Mouse (Mus musculus) limb, embryonic 12.5 days (tissue): ENCODE results near the gene Trim9. TPM values are rescaled to one million over a fixed set of nuclear protein-coding genes. Genes with fewer than 3 reads are reported as not detected.
A peak's percentile ranks its signal among the peaks of the same experiment; 100 is the strongest.

Experiments
- ATAC-seq: fragments of 200-750 bp; cut with Nextera tagmentation; 2 replicates; pipeline ENCODE4 v1.8.0; 2017; ENCODE audit warnings: low read depth, moderate TSS enrichment; ENCODE audit not compliant: insufficient number of reproducible peaks, insufficient read depth, low FRiP score, low TSS enrichment
- H3K27ac ChIP-seq: fragments of 300-500 bp; sonication (generic); 2 replicates; pipeline ENCODE4 v1.5.1; 2016; ENCODE audit warnings: mild to moderate bottlenecking, moderate library complexity
- H3K27me3 ChIP-seq: fragments of 300-500 bp; sonication (generic); 2 replicates; pipeline ENCODE4 v1.6.1; 2016; ENCODE audit warnings: mild to moderate bottlenecking, moderate library complexity
- H3K36me3 ChIP-seq: fragments of 300-500 bp; sonication (generic); 2 replicates; pipeline ENCODE4 v1.6.1; 2016; ENCODE audit warnings: mild to moderate bottlenecking, moderate library complexity
- H3K4me1 ChIP-seq: fragments of 300-500 bp; sonication (generic); replicated peaks from 2 replicates; pipeline ENCODE4 v1.6.1; 2016
- H3K4me2 ChIP-seq: fragments of 300-500 bp; sonication (generic); 2 replicates; pipeline ENCODE4 v1.6.1; 2016; ENCODE audit warnings: mild to moderate bottlenecking, moderate library complexity
- H3K4me3 ChIP-seq: fragments of 300-500 bp; sonication (generic); replicated peaks from 2 replicates; pipeline ENCODE4 v1.5.1; 2016; ENCODE audit warnings: mild to moderate bottlenecking
- H3K9ac ChIP-seq: fragments of 300-500 bp; sonication (generic); replicated peaks from 2 replicates; pipeline ENCODE4 v1.6.1; 2016; ENCODE audit warnings: mild to moderate bottlenecking, moderate library complexity
- H3K9me3 ChIP-seq: fragments of 300-500 bp; sonication (generic); 2 replicates; pipeline ENCODE4 v1.6.1; 2016; ENCODE audit warnings: mild to moderate bottlenecking, moderate library complexity
- WGBS: fragments of 180-500 bp; shearing (Covaris S2); methylation state at CpG from one replicate; pipeline ENCODE4 v1.1.7; 2016; 5-methylcytosine and 5-hydroxymethylcytosine counted together
- polyA plus RNA-seq: library from polyadenylated mRNA; unstranded; fragments of >200 nt; fragmentation: Nextera tagmentation; extraction: Ambion mirVana; gene quantifications from 2 replicates; pipeline ENCODE4 v1.2.1, GENCODE M21; 2016

Gene Trim9
- polyA plus RNA-seq, 1 experiment from 2014 or later: 0.90 TPM

GRCm38 (mm10) chr12:70354926-70355325, 7.5 kb upstream of the Trim9 start:
- Histone ChIP-seq H3K36me3 (no peaks in the 10 kb centered on the region), H3K27me3 (no peaks in the 10 kb centered on the region), H3K4me3 (no peak overlapping the region), H3K9ac (no peak overlapping the region), H3K9me3 (no peaks in the 10 kb centered on the region), H3K27ac (no peak overlapping the region), H3K4me1 (no peaks in the 10 kb centered on the region), H3K4me2 (no peak overlapping the region)
- 77% methylated on average over 8 of the region's 8 CpGs for WGBS
- ATAC-seq: no peak

- no peak overlapping the region for H3K9ac ChIP-seq
- no peak overlapping the region for H3K27ac ChIP-seq
- H3K4me1 ChIP-seq: peaks cover 17% of the 10 kb centered on the region
- 81% methylated on average over 4 of the region's 4 CpGs for WGBS
- no peak for ATAC-seq
- H3K9me3 ChIP-seq: no peaks in the 10 kb centered on the region
- H3K36me3 ChIP-seq: no peaks in the 10 kb centered on the region
- no peak overlapping the region for H3K4me2 ChIP-seq
- no peak overlapping the region for H3K4me3 ChIP-seq
- H3K27me3 ChIP-seq: peaks cover 21% of the 10 kb centered on the region
Observed at GRCm38 (mm10) chr12:70350490-70350889, 3.1 kb upstream of the Trim9 start.

- Histone ChIP-seq H3K27me3 (peaks cover 28% of the 10 kb centered on the region), H3K4me1 (peaks cover 17% of the 10 kb centered on the region), H3K9me3 (no peaks in the 10 kb centered on the region), H3K9ac (no peak overlapping the region), H3K36me3 (no peaks in the 10 kb centered on the region), H3K4me3 (no peak overlapping the region), H3K4me2 (no peak overlapping the region), H3K27ac (no peak overlapping the region)
- no peak for ATAC-seq
- WGBS: 78% methylated on average over 6 of the region's 6 CpGs
Observed at GRCm38 (mm10) chr12:70349788-70350187, 2.4 kb upstream of the Trim9 start.

GRCm38 (mm10) chr12:70348026-70348425, 612 bp upstream of the Trim9 start:
- Histone ChIP-seq H3K27ac (no peak overlapping the region; the same call in 1 of the 2 replicates), H3K9ac (peak overlapping the region; percentile 61)

GRCm38 (mm10) chr12:70346139-70347026, 1.0 kb downstream of the Trim9 start:
- Histone ChIP-seq H3K4me1 (peaks cover 17% of the 10 kb centered on the region), H3K9me3 (no peaks in the 10 kb centered on the region), H3K4me2 (peak overlapping the region; percentile 89), H3K36me3 (no peaks in the 10 kb centered on the region), H3K9ac (no peak overlapping the region; the same call in 1 of the 2 replicates), H3K27me3 (peaks cover 36% of the 10 kb centered on the region), H3K4me3 (peak overlapping the region; percentile 61), H3K27ac (no peak overlapping the region)
- ATAC-seq: peak; percentile 38; the same call in 1 of the 2 replicates
- WGBS: 1% methylated on average over 60 of the region's 60 CpGs

More at GRCm38 (mm10) chr12:70348026-70348425, 612 bp upstream of the Trim9 start:
- peak overlapping the region; percentile 89 for H3K4me2 ChIP-seq
- peaks cover 17% of the 10 kb centered on the region for H3K4me1 ChIP-seq
- no peaks in the 10 kb centered on the region for H3K9me3 ChIP-seq
- H3K36me3 ChIP-seq: no peaks in the 10 kb centered on the region
- peaks cover 36% of the 10 kb centered on the region for H3K27me3 ChIP-seq
- WGBS: 20% methylated on average over 8 of the region's 8 CpGs
- no peak for ATAC-seq
- H3K4me3 ChIP-seq: peak overlapping the region; percentile 61

- Histone ChIP-seq H3K27me3 (peaks cover 36% of the 10 kb centered on the region), H3K36me3 (no peaks in the 10 kb centered on the region), H3K9me3 (no peaks in the 10 kb centered on the region), H3K4me2 (peak overlapping the region; percentile 89), H3K27ac (no peak overlapping the region), H3K4me3 (peak overlapping the region; percentile 61), H3K4me1 (peaks cover 17% of the 10 kb centered on the region), H3K9ac (no peak overlapping the region)
- ATAC-seq: no peak
- 35% methylated on average over 16 of the region's 16 CpGs for WGBS
Observed at GRCm38 (mm10) chr12:70345531-70346138, 1.8 kb downstream of the Trim9 start.

GRCm38 (mm10) chr12:70335176-70335575, 12.2 kb downstream of the Trim9 start:
- Histone ChIP-seq H3K36me3 (no peaks in the 10 kb centered on the region), H3K4me1 (no peaks in the 10 kb centered on the region), H3K9ac (no peak overlapping the region), H3K4me3 (no peak overlapping the region), H3K27me3 (no peaks in the 10 kb centered on the region), H3K9me3 (no peaks in the 10 kb centered on the region), H3K27ac (no peak overlapping the region), H3K4me2 (no peak overlapping the region)
- WGBS: 67% methylated on average over 5 of the region's 5 CpGs
- ATAC-seq: no peak

- no peak overlapping the region for H3K4me2 ChIP-seq
- no peaks in the 10 kb centered on the region for H3K36me3 ChIP-seq
- ATAC-seq: no peak
- no peaks in the 10 kb centered on the region for H3K9me3 ChIP-seq
- H3K27me3 ChIP-seq: no peaks in the 10 kb centered on the region
- H3K9ac ChIP-seq: no peak overlapping the region
- no peak overlapping the region for H3K4me3 ChIP-seq
- no peak overlapping the region for H3K27ac ChIP-seq
- no peaks in the 10 kb centered on the region for H3K4me1 ChIP-seq
- 83% methylated on average over 6 of the region's 6 CpGs for WGBS
Observed at GRCm38 (mm10) chr12:70333253-70333805, 14.1 kb downstream of the Trim9 start.

GRCm38 (mm10) chr12:70329059-70329458, 18.4 kb downstream of the Trim9 start:
- Histone ChIP-seq H3K9ac (no peak overlapping the region), H3K4me3 (no peak overlapping the region), H3K36me3 (no peaks in the 10 kb centered on the region), H3K9me3 (no peaks in the 10 kb centered on the region), H3K4me2 (no peak overlapping the region), H3K4me1 (no peaks in the 10 kb centered on the region), H3K27me3 (no peaks in the 10 kb centered on the region), H3K27ac (no peak overlapping the region)
- 89% methylated on average over 3 of the region's 3 CpGs for WGBS
- ATAC-seq: no peak

- H3K27ac ChIP-seq: no peak overlapping the region
- no peak for ATAC-seq
- H3K4me3 ChIP-seq: no peak overlapping the region
- 77% methylated on average over 1 of the region's 1 CpGs for WGBS
- no peaks in the 10 kb centered on the region for H3K9me3 ChIP-seq
- no peak overlapping the region for H3K9ac ChIP-seq
- H3K4me1 ChIP-seq: no peaks in the 10 kb centered on the region
- no peak overlapping the region for H3K4me2 ChIP-seq
- no peaks in the 10 kb centered on the region for H3K36me3 ChIP-seq
- no peaks in the 10 kb centered on the region for H3K27me3 ChIP-seq
Observed at GRCm38 (mm10) chr12:70326956-70327355, 20.5 kb downstream of the Trim9 start.

- no peak overlapping the region for H3K9ac ChIP-seq
- no peak for ATAC-seq
- no peak overlapping the region for H3K4me3 ChIP-seq
- H3K36me3 ChIP-seq: no peaks in the 10 kb centered on the region
- H3K27ac ChIP-seq: no peak overlapping the region
- 27% methylated on average over 2 of the region's 2 CpGs for WGBS
- no peaks in the 10 kb centered on the region for H3K9me3 ChIP-seq
- H3K27me3 ChIP-seq: no peaks in the 10 kb centered on the region
- no peak overlapping the region for H3K4me2 ChIP-seq
- no peaks in the 10 kb centered on the region for H3K4me1 ChIP-seq
Observed at GRCm38 (mm10) chr12:70326393-70326792, 21.0 kb downstream of the Trim9 start.
